Mouse (Mus musculus): Measurements from ENCODE around the gene Prpf40a.

GRCm38 (mm10) chr2:53191523-53192220, 588 bp upstream of the Prpf40a start, which contains the start of gene Arl6ip6:
- TF ChIP-seq CTCF (IDR thresholded peaks at IDR 0.05; ENCODE audit: low read depth, low read length) (no peak), EP300 (IDR thresholded peaks at IDR 0.05; ENCODE audit: insufficient read depth, low read depth, low read length) (no peak)

Measured in ES-Bruce4 (cell line).